Mouse (Mus musculus) adrenal gland, adult 18-20 months (tissue): ENCODE data around the gene Olfr948. TPM values are rescaled to one million over a fixed set of nuclear protein-coding genes. Genes with fewer than 3 reads are reported as not detected.

Experiments
- DNase-seq, 2 experiments: peaks; one replicate each; pipeline ENCODE4 v3.0.0; 2021 to 2022; ENCODE audit warnings: low spot score in 2 of 2
- long read RNA-seq, 2 experiments: library from polyadenylated mRNA; stranded (forward); transcript quantifications; one replicate each; pipeline ENCODE4 v2.0.0; 2021
- total RNA-seq, 2 experiments: library from RNA; stranded (reverse); gene quantifications; 1 replicate in 1 of 2; 2 replicates in 1 of 2; pipeline ENCODE4 v1.2.3; 2021

Olfr948 gene
- total RNA-seq = not detected
- long read RNA-seq, experiment 1 = 0 reads
- long read RNA-seq, experiment 2 = 0 reads

- DNase-seq = no peak
Observed at GRCm38 (mm10) chr9:39325945-39326344, at the start of gene Olfr948. Olfr948 (minus strand) TSS chr9:39326045.

DNA sequence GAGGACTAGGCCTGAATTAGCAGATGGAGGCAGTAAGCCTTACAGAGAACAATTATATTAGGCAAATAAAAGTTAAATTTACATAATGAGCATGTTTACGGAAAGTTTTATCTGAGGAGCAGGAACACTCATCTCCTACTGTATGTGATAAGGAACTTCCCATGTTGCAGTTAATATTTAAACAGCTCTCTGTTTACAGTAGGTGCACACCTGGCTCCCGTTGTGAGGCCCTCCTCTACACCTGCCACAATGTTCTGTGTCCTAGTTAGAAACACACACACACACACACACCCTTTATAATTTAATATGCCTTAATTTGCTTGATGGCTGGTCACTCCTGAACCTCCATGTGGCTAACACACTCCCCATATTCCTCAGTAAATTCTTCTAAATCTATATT, 38.7 kb downstream of the Olfr948 start:
- no peak for DNase-seq

DNA sequence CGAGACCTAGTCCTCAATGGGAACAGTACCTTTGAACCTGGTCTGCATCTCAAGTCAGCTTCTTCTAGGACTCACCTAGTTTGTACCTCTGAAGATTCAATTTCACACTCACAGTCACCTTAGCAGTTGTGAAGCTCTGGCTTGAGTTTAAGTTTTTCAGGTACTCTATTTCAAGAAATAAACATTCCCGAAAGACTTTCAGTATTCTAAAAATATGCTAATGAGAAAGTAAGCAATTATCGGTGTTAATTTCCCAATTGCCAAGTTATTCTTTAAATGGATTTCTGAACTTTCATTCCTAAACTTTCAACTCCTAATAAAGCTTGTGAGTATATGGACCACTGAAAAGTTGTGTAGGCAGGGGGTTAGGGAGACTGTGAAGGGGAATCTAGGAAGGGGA, 49.1 kb downstream of the Olfr948 start, which contains the start of gene Olfr945:
Gene Olfr945, minus strand, starts transcription at position 101 of the 400 bp plus-strand sequence.
- DNase-seq = no peak

Other genes starting within 250 kb of the Olfr948 start
- not detected for gene Olfr938, start 247.2 kb downstream of the Olfr948 start, total RNA-seq
- not detected for gene Olfr27, start 197.9 kb downstream of the Olfr948 start, total RNA-seq
- not detected for gene Olfr943, start 159.7 kb downstream of the Olfr948 start, total RNA-seq
- not detected for gene Olfr944, start 124.1 kb downstream of the Olfr948 start, total RNA-seq
- not detected for gene Olfr1537, start 76.1 kb downstream of the Olfr948 start, total RNA-seq
- not detected for gene Olfr945, start 49.2 kb downstream of the Olfr948 start, total RNA-seq
- not detected for gene Olfr951, start 61.4 kb upstream of the Olfr948 start, total RNA-seq
- gene Olfr952, start 101.1 kb upstream of the Olfr948 start, total RNA-seq = not detected
- gene Olfr954, start 130.7 kb upstream of the Olfr948 start, total RNA-seq = not detected
- not detected for gene Olfr955, start 145.9 kb upstream of the Olfr948 start, total RNA-seq
- not detected for gene Olfr44, start 167.9 kb upstream of the Olfr948 start, total RNA-seq
- gene Olfr957, start 189.8 kb upstream of the Olfr948 start, total RNA-seq = not detected
- not detected for gene Olfr958, start 228.0 kb upstream of the Olfr948 start, total RNA-seq
- gene Olfr959, start 249.5 kb upstream of the Olfr948 start, total RNA-seq = not detected